Mouse (Mus musculus) kidney, embryonic 15.5 days (tissue): ENCODE results near the gene Pagr1a. TPM values are rescaled to one million over a fixed set of nuclear protein-coding genes. Genes with fewer than 3 reads are reported as not detected.

Experiments used
- microRNA-seq: library from miRNA; unstranded; fragments of <30 nt; microRNA quantifications from one replicate; pipeline ENCODE4, GENCODE M21; 2016
- polyA plus RNA-seq: library from polyadenylated mRNA; unstranded; fragments of >200 nt; fragmentation: Nextera tagmentation; extraction: Ambion mirVana; gene quantifications from 2 replicates; pipeline ENCODE4 v1.2.1, GENCODE M21; 2015

Pagr1a gene
- polyA plus RNA-seq, 1 experiment from 2014 or later, result 59.5 TPM

Small RNA genes lying within 50 kb of the gene (microRNA-seq; reads per million reads assigned to microRNA genes)
- not detected for gene Gm44343

Other genes starting within 250 kb of the Pagr1a start
- 81.5 and 82.2 TPM in 2 replicates for gene Ypel3, start 240.4 kb downstream of the Pagr1a start, polyA plus RNA-seq
- 0.37 and 0.51 TPM in 2 replicates for gene Tbx6, start 235.9 kb downstream of the Pagr1a start, polyA plus RNA-seq
- 257 and 272 TPM in 2 replicates for gene Ppp4c, start 224.9 kb downstream of the Pagr1a start, polyA plus RNA-seq
- gene Fam57b, start 219.7 kb downstream of the Pagr1a start, polyA plus RNA-seq, result 0.52 and 0.54 TPM in 2 replicates
- gene 4930451I11Rik, start 185.7 kb downstream of the Pagr1a start, polyA plus RNA-seq, result not detected in 2 replicates
- 6.6 and 11.4 TPM in 2 replicates for gene Doc2a, start 169.9 kb downstream of the Pagr1a start, polyA plus RNA-seq
- 36.8 and 40.1 TPM in 2 replicates for gene Hirip3, start 155.4 kb downstream of the Pagr1a start, polyA plus RNA-seq
- 88.9 and 91.0 TPM in 2 replicates for gene Ino80e, start 155.0 kb downstream of the Pagr1a start, polyA plus RNA-seq
- gene Taok2, start 132.6 kb downstream of the Pagr1a start, polyA plus RNA-seq, result 45.8 and 54.2 TPM in 2 replicates
- 28.5 and 31.6 TPM in 2 replicates for gene Tmem219, start 94.4 kb downstream of the Pagr1a start, polyA plus RNA-seq
- 15.5 and 17.0 TPM in 2 replicates for gene Kctd13, start 88.5 kb downstream of the Pagr1a start, polyA plus RNA-seq
- 0.21 TPM in 1 of 2 replicates, not detected in the other for gene Asphd1, start 67.8 kb downstream of the Pagr1a start, polyA plus RNA-seq
- 1.3 and 2.5 TPM in 2 replicates for gene Sez6l2, start 66.8 kb downstream of the Pagr1a start, polyA plus RNA-seq
- gene Cdipt, start 41.4 kb downstream of the Pagr1a start, polyA plus RNA-seq, result 106 and 115 TPM in 2 replicates
- gene Cdiptos, start 41.3 kb downstream of the Pagr1a start, polyA plus RNA-seq, result 1.4 and 1.5 TPM in 2 replicates
- 15.3 and 16.8 TPM in 2 replicates for gene Mvp, start 2.7 kb downstream of the Pagr1a start, polyA plus RNA-seq
- 0.45 TPM in 1 of 2 replicates, not detected in the other for gene Pagr1b, start 868 bp downstream of the Pagr1a start, polyA plus RNA-seq
- gene Gm42742, start 3.7 kb upstream of the Pagr1a start, polyA plus RNA-seq, result 52.6 and 61.2 TPM in 2 replicates
- 5.4 and 7.2 TPM in 2 replicates for gene Prrt2, start 3.9 kb upstream of the Pagr1a start, polyA plus RNA-seq
- gene Maz, start 9.7 kb upstream of the Pagr1a start, polyA plus RNA-seq, result 64.4 and 65.8 TPM in 2 replicates
- gene Kif22, start 25.1 kb upstream of the Pagr1a start, polyA plus RNA-seq, result 136 and 141 TPM in 2 replicates
- not detected in 2 replicates for gene Zg16, start 70.0 kb upstream of the Pagr1a start, polyA plus RNA-seq
- gene AI467606, start 74.0 kb upstream of the Pagr1a start, polyA plus RNA-seq, result 3.3 and 3.8 TPM in 2 replicates
- 16.7 and 19.0 TPM in 2 replicates for gene Qprt, start 104.9 kb upstream of the Pagr1a start, polyA plus RNA-seq
- 0.32 and 0.37 TPM in 2 replicates for gene Spn, start 120.5 kb upstream of the Pagr1a start, polyA plus RNA-seq
- 59.3 and 66.6 TPM in 2 replicates for gene Cd2bp2, start 178.7 kb upstream of the Pagr1a start, polyA plus RNA-seq
- 23.4 and 26.7 TPM in 2 replicates for gene Tbc1d10b, start 191.1 kb upstream of the Pagr1a start, polyA plus RNA-seq
- 51.1 and 90.2 TPM in 2 replicates for gene Mylpf, start 191.5 kb upstream of the Pagr1a start, polyA plus RNA-seq
- gene Zfp553, start 215.7 kb upstream of the Pagr1a start, polyA plus RNA-seq, result 41.7 and 46.1 TPM in 2 replicates
- gene Sept1, start 215.8 kb upstream of the Pagr1a start, polyA plus RNA-seq, result 21.3 and 21.7 TPM in 2 replicates
- gene Zfp771, start 226.9 kb upstream of the Pagr1a start, polyA plus RNA-seq, result 59.3 and 62.3 TPM in 2 replicates
- gene Dctpp1, start 243.4 kb upstream of the Pagr1a start, polyA plus RNA-seq, result 224 and 226 TPM in 2 replicates